Mouse (Mus musculus) C2C12 (cell line): ENCODE measurements around the gene Kifap3.

Source experiments
- CEBPB ChIP-seq: IDR thresholded peaks from one replicate; pipeline ENCODE4 v1.6.1; 2011; ENCODE audit warnings: low read depth, mild to moderate bottlenecking, control low read depth, moderate library complexity
- CTCF ChIP-seq: IDR thresholded peaks from one replicate; pipeline ENCODE4 v1.5.1; 2011; ENCODE audit not compliant: control insufficient read depth, insufficient read depth, insufficient read length
- MYOG ChIP-seq: IDR thresholded peaks from one replicate; pipeline ENCODE4 v1.6.1; 2011; ENCODE audit not compliant: control insufficient read depth, insufficient read length; ENCODE audit errors: extremely low read depth

GRCm38 (mm10) chr1:163893774-163894527 lies 114.6 kb downstream of the Kifap3 start:
- TF ChIP-seq CTCF (no peak), MYOG (no peak), CEBPB (no peak)
